Mouse (Mus musculus) embryonic facial prominence, embryonic 13.5 days (tissue): ENCODE measurements at regions not wholly inside any gene's neighbourhood (a gene's known extent, or its start where the extent isn't known, plus 50 kb on each side); places are given as distances from the start of the nearest gene placed in this dataset.

ENCODE experiments used
- ATAC-seq: fragments of 200-750 bp; cut with Nextera tagmentation; 2 replicates; pipeline ENCODE4 v1.8.0; 2017; ENCODE audit warnings: low read depth; ENCODE audit not compliant: insufficient number of reproducible peaks, insufficient read depth, low FRiP score, low TSS enrichment
- H3K27ac ChIP-seq: fragments of 300-500 bp; sonication (generic); 2 replicates; pipeline ENCODE4 v1.5.1; 2015; ENCODE audit warnings: moderate library complexity, mild to moderate bottlenecking, inconsistent platforms
- H3K27me3 ChIP-seq: fragments of 300-500 bp; sonication (generic); 2 replicates; pipeline ENCODE4 v1.6.1; 2015; ENCODE audit warnings: mild to moderate bottlenecking, inconsistent platforms
- H3K36me3 ChIP-seq: fragments of 300-500 bp; sonication (generic); 2 replicates; pipeline ENCODE4 v1.6.1; 2015; ENCODE audit warnings: mild to moderate bottlenecking, inconsistent platforms
- H3K4me1 ChIP-seq: fragments of 300-500 bp; sonication (generic); 2 replicates; pipeline ENCODE4 v1.6.1; 2015; ENCODE audit warnings: inconsistent platforms
- H3K4me2 ChIP-seq: fragments of 300-500 bp; sonication (generic); 2 replicates; pipeline ENCODE4 v1.6.1; 2015; ENCODE audit warnings: moderate library complexity, mild to moderate bottlenecking, inconsistent platforms
- H3K4me3 ChIP-seq: fragments of 300-500 bp; sonication (generic); 2 replicates; pipeline ENCODE4 v1.5.1; 2015; ENCODE audit warnings: mild to moderate bottlenecking, inconsistent platforms
- H3K9ac ChIP-seq: fragments of 300-500 bp; sonication (generic); 2 replicates; pipeline ENCODE4 v1.6.1; 2015; ENCODE audit warnings: mild to moderate bottlenecking, inconsistent platforms
- H3K9me3 ChIP-seq: fragments of 300-500 bp; sonication (generic); 2 replicates; pipeline ENCODE4 v1.6.1; 2016; ENCODE audit warnings: inconsistent platforms
- WGBS: fragments of 180-500 bp; shearing (Covaris S2); methylation state at CpG from one replicate; pipeline ENCODE4 v1.1.7; 2015; ENCODE audit warnings: mixed read lengths; 5-methylcytosine and 5-hydroxymethylcytosine counted together

DNA sequence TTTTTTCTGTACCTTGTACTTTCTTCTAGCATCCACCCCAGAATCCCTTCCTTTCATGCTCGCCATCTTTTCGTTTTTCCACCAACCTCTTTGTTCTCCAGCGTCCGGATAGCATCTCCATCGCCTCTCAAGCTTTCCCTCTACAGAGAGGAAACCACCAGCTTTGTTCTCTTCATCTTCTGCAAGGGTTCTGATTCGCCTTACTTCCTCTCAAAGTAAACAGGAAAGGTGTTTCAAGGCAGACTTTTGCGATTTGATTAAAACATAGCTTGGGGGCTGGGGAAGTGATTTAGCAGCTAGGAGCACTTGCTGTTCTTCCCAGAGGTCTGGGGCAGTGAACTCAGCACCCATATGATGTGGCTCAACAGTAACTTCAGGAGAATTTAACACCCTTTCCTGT lies 71.4 kb downstream of the Emp1 start:
- Histone ChIP-seq H3K4me3 (no peak overlapping the region), H3K27me3 (no peaks in the 10 kb centered on the region), H3K9me3 (no peaks in the 10 kb centered on the region), H3K9ac (no peak overlapping the region), H3K27ac (no peak overlapping the region), H3K36me3 (no peaks in the 10 kb centered on the region), H3K4me2 (no peak overlapping the region), H3K4me1 (peaks cover 9% of the 10 kb centered on the region; the same call in 1 of the 2 replicates)
- WGBS = 75% methylated on average over 7 of the region's 7 CpGs
- ATAC-seq = no peak

DNA sequence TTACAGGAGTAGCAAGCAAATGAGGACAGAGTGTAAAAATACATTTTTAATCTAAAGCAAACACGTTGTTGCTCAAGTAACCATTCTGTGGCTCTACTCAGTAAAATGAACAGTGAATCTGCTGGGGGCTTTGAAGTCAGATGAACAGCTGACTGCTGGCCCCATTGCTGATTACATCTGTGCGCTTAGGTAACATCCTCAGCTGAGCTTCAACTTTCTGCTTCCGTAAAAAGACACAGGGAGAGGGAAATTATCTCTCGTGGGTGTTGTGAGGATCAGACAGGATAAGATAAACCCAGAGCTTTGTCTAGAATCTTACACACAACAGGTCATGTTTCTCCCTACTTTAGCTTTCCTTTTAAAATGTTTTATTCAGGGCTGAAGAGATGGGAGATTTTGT lies 74.0 kb downstream of the Emp1 start:
- Histone ChIP-seq H3K27ac (no peak overlapping the region), H3K9me3 (no peaks in the 10 kb centered on the region), H3K4me2 (no peak overlapping the region), H3K4me3 (no peak overlapping the region), H3K4me1 (peaks cover under 1% of the 10 kb centered on the region; the same call in 1 of the 2 replicates), H3K9ac (no peak overlapping the region), H3K36me3 (no peaks in the 10 kb centered on the region), H3K27me3 (no peaks in the 10 kb centered on the region)
- 78% methylated on average over 4 of the region's 4 CpGs for WGBS
- no peak for ATAC-seq

DNA sequence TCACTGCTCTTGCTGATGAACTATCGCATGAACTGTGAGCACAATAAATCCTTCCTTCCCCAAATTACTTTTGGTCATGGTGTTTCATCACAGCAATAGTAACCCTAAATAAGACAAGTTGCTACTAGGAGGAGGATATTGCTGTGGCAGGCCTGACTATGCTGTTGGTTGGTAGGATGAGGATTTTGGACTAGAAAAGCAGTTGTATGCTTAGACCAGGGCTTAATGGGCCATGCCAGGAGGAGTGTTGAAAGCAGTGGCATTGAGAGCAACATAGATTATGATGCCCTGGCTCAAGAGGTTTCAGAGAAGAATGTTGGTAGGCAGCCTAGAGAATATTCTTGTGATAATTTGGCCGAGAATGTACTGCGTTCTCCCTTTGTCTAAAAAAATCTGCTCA lies 75.9 kb downstream of the Emp1 start:
- no peaks in the 10 kb centered on the region for H3K9me3 ChIP-seq
- 0 out of 2 replicates have a peak, but pooled peaks cover 6% of the 10 kb centered on the region for H3K27me3 ChIP-seq
- H3K36me3 ChIP-seq = no peaks in the 10 kb centered on the region
- no peak for ATAC-seq
- no peak overlapping the region for H3K4me2 ChIP-seq
- no peak overlapping the region for H3K9ac ChIP-seq
- peaks cover 3% of the 10 kb centered on the region; the same call in 1 of the 2 replicates for H3K4me1 ChIP-seq
- H3K27ac ChIP-seq = no peak overlapping the region
- no peak overlapping the region for H3K4me3 ChIP-seq
- WGBS = 90% methylated on average over 3 of the region's 3 CpGs

DNA sequence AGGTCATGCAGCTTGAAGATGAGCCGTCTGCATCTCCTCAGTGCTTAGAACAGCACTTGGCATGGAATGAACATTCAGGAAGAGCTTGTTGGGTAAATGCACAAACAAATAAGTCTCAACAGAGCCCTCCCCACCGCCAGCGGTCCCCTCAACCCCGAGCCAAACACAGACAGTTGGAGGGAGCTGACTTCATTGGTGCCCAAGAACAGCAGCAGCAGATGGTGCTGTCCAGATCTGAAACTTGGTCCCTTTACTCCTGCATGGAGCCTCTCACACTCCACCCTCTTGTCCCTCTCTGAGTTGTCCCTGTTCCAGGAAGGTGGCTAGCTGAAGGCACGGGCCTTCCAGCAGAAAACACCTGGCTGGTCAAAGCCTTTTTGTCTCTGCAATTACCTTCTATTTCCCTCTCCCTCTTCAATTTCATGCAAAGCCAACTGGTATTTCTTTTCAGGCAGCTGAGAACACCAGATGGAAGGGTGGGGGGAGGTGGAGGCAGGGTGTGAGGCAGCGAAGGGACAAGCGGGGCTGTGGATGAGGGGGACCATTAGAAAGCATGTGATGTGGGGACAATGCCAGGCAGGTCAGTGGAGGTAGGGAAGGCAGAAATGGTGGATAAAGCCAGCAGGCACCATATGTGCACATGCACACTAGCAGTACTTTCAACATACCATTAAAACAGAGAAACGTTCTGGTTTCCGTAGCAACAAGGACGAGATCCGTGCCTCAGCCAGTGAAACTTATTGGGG lies 79.0 kb downstream of the Emp1 start:
- ATAC-seq = no peak
- peaks cover 11% of the 10 kb centered on the region for H3K4me1 ChIP-seq
- no peaks in the 10 kb centered on the region for H3K36me3 ChIP-seq
- 65% methylated on average over 11 of the region's 11 CpGs for WGBS
- no peak overlapping the region for H3K4me3 ChIP-seq
- H3K9ac ChIP-seq = no peak overlapping the region
- H3K27ac ChIP-seq = no peak overlapping the region
- H3K9me3 ChIP-seq = no peaks in the 10 kb centered on the region
- H3K27me3 ChIP-seq = peaks cover 15% of the 10 kb centered on the region; the same call in 1 of the 2 replicates
- no peak overlapping the region for H3K4me2 ChIP-seq

DNA sequence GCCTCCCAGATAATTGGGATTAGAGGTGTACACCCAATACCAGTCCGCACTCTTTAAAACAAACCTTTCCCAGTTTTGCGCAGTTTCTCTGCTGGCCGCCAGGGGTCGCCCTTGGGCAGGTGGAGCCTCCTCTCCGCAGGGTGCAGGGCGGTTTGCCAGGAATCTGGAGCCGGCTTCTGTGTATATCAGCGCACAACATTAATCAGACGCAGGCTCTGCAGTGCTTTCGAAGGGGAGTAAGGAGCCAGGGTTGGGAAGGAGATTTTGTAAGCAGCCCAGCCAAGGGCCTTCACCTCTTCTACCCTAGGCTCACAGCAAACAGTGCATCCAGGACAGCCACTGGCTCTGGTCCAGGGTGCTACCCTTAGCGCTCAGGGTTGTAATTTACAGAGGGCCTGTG lies 82.3 kb downstream of the Emp1 start:
- H3K36me3 ChIP-seq = no peaks in the 10 kb centered on the region
- 0 out of 2 replicates have a peak overlapping the region, but pooled peaks have one; percentile 36 for H3K9ac ChIP-seq
- ATAC-seq = peak; percentile 69; the same call in 1 of the 2 replicates
- H3K4me2 ChIP-seq = peak overlapping the region; percentile 50
- no peaks in the 10 kb centered on the region for H3K9me3 ChIP-seq
- H3K4me1 ChIP-seq = peaks cover 11% of the 10 kb centered on the region
- no peak overlapping the region for H3K4me3 ChIP-seq
- H3K27me3 ChIP-seq = peaks cover 15% of the 10 kb centered on the region; the same call in 1 of the 2 replicates
- H3K27ac ChIP-seq = 0 out of 2 replicates have a peak overlapping the region, but pooled peaks have one; percentile 16
- 4% methylated on average over 11 of the region's 11 CpGs for WGBS

DNA sequence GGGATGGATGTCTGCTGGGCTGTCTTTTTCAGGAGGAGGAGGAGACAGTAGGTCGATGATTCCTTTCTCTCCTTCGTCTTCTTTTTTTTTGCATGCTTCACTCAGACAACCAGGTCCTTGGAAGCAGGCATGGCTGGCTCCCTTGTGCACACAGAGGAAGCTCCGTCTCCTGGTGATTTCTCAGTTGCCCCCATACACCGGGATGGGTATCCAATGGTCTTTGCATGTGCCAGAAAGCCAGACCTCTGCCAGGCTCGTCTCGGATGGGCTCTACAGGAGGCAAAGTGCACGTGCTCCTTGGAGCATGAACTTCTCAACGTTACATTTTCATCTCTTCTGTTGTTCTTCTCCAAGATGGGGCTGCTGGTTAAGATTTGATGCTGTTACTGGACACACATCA lies 82.7 kb downstream of the Emp1 start:
- Histone ChIP-seq H3K9ac (0 out of 2 replicates have a peak overlapping the region, but pooled peaks have one; percentile 36), H3K4me1 (peaks cover 11% of the 10 kb centered on the region), H3K27me3 (peaks cover 15% of the 10 kb centered on the region; the same call in 1 of the 2 replicates), H3K9me3 (no peaks in the 10 kb centered on the region), H3K27ac (0 out of 2 replicates have a peak overlapping the region, but pooled peaks have one; percentile 16), H3K4me3 (no peak overlapping the region), H3K36me3 (no peaks in the 10 kb centered on the region), H3K4me2 (peak overlapping the region; percentile 50)
- ATAC-seq = no peak
- 23% methylated on average over 8 of the region's 8 CpGs for WGBS

DNA sequence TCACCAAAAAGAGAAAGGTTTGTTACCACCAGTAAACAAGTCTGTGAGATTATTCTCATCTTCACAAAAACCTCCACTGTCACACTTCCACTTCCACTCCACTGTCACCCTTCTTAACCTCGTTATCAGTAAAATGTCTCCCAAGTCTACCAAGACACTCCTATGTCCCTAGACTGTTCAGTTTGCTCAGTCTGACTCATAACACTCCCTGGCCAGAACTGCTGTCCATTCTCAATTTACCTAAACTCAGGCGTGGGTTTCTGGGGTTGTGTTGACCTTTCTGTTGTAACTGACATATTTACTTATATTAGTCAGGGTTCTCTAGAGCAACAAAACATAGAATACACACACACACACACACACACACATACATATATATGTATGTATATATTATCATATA lies 85.5 kb downstream of the Emp1 start:
- Histone ChIP-seq H3K9ac (no peak overlapping the region), H3K27ac (no peak overlapping the region), H3K27me3 (peaks cover 14% of the 10 kb centered on the region; the same call in 1 of the 2 replicates), H3K4me1 (peaks cover 8% of the 10 kb centered on the region), H3K4me2 (no peak overlapping the region), H3K4me3 (no peak overlapping the region), H3K9me3 (no peaks in the 10 kb centered on the region), H3K36me3 (no peaks in the 10 kb centered on the region)
- no peak for ATAC-seq
- WGBS = 68% methylated on average over 2 of the region's 2 CpGs

DNA sequence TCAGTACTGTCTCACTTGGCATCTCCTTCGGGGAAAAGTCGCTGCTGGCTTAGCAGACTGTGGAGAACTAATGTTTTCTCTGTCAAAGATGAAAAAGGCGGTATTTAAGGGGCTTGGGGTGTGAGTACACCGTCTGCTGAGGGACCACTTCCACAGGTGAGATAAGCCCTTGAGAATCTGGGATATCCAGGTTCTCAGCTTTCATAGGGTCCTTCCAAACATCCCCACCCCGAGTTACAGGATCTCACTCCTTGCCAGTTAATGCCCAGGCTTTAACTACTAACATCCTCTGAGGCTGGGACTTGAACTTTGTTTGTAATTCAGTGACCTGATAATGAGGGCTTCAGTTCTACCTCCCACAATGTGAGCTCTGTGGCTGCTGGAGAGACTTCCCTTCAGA lies 86.9 kb downstream of the Emp1 start:
- ATAC-seq = no peak
- no peak overlapping the region for H3K4me2 ChIP-seq
- H3K9me3 ChIP-seq = no peaks in the 10 kb centered on the region
- peaks cover 8% of the 10 kb centered on the region for H3K4me1 ChIP-seq
- H3K4me3 ChIP-seq = no peak overlapping the region
- H3K9ac ChIP-seq = no peak overlapping the region
- no peaks in the 10 kb centered on the region for H3K36me3 ChIP-seq
- WGBS = 68% methylated on average over 5 of the region's 5 CpGs
- H3K27ac ChIP-seq = no peak overlapping the region
- H3K27me3 ChIP-seq = 0 out of 2 replicates have a peak, but pooled peaks cover 5% of the 10 kb centered on the region

DNA sequence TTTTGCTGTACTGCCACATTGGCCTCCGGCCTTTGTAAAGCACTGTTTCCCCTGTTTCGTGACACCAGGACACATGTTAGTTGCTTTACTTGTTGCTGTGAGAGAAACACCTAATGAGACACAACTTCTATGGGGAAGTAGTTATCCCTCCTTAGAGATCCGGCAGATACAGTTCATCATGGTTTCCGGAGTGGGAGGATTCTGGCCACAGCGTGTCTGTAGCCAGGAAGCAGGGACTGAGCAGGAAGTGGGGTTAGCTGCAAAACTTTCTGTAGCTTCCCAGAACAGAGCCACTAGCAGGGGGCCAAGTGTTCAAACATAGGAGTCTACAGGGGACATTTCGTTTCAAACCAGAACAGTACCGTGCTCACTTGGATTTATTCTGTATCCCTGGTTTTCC lies 88.2 kb downstream of the Emp1 start:
- ATAC-seq = no peak
- Histone ChIP-seq H3K27ac (no peak overlapping the region), H3K27me3 (0 out of 2 replicates have a peak, but pooled peaks cover 5% of the 10 kb centered on the region), H3K9ac (no peak overlapping the region), H3K4me2 (no peak overlapping the region), H3K4me3 (no peak overlapping the region), H3K9me3 (no peaks in the 10 kb centered on the region), H3K36me3 (no peaks in the 10 kb centered on the region), H3K4me1 (no peaks in the 10 kb centered on the region)
- 75% methylated on average over 7 of the region's 7 CpGs for WGBS

DNA sequence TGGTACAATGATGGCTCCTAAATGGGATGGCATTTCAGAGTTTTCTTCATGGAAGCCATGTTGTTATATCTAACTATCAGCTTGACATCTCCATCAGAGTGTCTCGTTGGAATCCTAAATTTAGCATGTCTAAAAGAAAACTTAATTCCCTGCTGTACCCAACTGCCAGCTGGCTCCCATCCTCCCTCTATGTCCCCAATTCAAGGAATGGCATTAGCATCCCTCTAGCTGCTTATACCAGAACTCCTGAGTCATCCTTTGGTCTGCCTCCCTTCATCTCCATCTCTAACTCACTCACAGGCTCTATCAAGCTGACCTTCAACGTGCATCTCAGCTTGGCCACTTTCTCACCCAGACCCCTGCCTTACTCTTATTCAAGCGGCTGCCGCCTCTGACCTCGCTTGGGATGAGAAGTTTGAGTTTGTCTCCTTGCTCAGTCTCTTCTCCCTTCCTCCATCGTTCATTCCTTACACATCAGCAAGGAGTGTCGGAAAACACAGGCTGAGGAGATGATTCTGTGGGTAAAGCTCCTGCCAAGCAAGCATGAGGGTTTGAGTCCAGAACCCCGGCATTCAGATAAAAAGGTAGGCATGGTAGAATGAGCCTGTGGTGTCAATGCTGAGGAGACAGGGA lies 88.9 kb downstream of the Emp1 start:
- no peak overlapping the region for H3K4me3 ChIP-seq
- no peak overlapping the region for H3K9ac ChIP-seq
- no peaks in the 10 kb centered on the region for H3K36me3 ChIP-seq
- ATAC-seq = no peak
- H3K4me1 ChIP-seq = no peaks in the 10 kb centered on the region
- WGBS = 87% methylated on average over 8 of the region's 8 CpGs
- H3K27me3 ChIP-seq = no peaks in the 10 kb centered on the region
- H3K4me2 ChIP-seq = no peak overlapping the region
- H3K9me3 ChIP-seq = no peaks in the 10 kb centered on the region
- H3K27ac ChIP-seq = no peak overlapping the region

DNA sequence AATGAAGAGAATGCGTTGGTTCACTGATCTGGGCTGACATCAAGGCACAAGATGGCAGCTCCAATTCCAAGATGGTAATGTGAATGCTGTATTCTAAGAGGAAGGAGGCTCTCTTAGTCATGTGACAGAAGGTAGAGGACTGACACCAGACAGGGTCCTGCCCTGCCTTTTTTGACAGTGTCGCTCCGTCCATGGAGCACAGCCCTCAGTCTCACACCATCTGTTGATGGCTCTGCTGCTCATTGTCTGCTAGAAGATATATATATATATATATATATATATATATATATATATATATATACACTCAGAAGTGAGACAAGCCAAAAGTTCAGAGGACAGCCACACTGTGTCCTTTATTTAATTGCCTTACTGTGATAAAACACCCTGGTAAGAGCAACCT lies 90.7 kb downstream of the Emp1 start:
- WGBS = 87% methylated on average over 3 of the region's 3 CpGs

DNA sequence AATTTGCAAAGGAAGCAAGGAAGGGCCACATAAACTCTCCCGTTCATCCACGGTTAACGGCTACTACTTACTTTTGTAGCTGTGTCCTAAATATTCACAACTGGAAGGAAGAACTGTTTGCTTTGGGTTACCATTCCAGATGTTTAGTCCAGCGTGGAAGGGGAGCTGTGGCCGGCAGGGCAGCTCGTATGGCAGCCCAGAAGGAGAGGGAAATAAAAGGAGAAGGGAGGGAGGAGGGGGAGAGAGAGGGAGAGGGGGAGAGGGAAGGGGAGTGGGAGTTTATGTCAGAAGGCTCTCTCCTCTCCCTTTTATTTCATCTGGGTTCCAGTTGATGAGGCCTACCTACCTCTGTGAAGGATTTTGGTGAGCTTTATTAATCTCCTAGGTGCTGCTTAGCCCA lies 110.2 kb downstream of the Emp1 start:
- 42% methylated on average over 6 of the region's 6 CpGs for WGBS
- Histone ChIP-seq H3K4me1 (no peaks in the 10 kb centered on the region), H3K27me3 (no peaks in the 10 kb centered on the region), H3K4me2 (no peak overlapping the region), H3K36me3 (no peaks in the 10 kb centered on the region), H3K27ac (no peak overlapping the region), H3K9me3 (no peaks in the 10 kb centered on the region), H3K9ac (no peak overlapping the region), H3K4me3 (no peak overlapping the region)
- ATAC-seq = no peak

More for the DNA sequence above, 90.7 kb downstream of the Emp1 start:
- H3K4me3 ChIP-seq = no peak overlapping the region
- ATAC-seq = no peak
- no peak overlapping the region for H3K4me2 ChIP-seq
- H3K4me1 ChIP-seq = no peaks in the 10 kb centered on the region
- no peak overlapping the region for H3K9ac ChIP-seq
- H3K27me3 ChIP-seq = no peaks in the 10 kb centered on the region
- no peak overlapping the region for H3K27ac ChIP-seq
- H3K9me3 ChIP-seq = no peaks in the 10 kb centered on the region
- H3K36me3 ChIP-seq = no peaks in the 10 kb centered on the region
